Mouse (Mus musculus) frontal cortex, postnatal 14 days (tissue): ENCODE data around the gene Nckap5l.

ENCODE experiments used
- DNase-seq, 2 experiments: peaks; one replicate each; pipeline ENCODE4 v3.0.0; 2022; ENCODE audit warnings: low spot score in 2 of 2

Gene Nckap5l

DNA sequence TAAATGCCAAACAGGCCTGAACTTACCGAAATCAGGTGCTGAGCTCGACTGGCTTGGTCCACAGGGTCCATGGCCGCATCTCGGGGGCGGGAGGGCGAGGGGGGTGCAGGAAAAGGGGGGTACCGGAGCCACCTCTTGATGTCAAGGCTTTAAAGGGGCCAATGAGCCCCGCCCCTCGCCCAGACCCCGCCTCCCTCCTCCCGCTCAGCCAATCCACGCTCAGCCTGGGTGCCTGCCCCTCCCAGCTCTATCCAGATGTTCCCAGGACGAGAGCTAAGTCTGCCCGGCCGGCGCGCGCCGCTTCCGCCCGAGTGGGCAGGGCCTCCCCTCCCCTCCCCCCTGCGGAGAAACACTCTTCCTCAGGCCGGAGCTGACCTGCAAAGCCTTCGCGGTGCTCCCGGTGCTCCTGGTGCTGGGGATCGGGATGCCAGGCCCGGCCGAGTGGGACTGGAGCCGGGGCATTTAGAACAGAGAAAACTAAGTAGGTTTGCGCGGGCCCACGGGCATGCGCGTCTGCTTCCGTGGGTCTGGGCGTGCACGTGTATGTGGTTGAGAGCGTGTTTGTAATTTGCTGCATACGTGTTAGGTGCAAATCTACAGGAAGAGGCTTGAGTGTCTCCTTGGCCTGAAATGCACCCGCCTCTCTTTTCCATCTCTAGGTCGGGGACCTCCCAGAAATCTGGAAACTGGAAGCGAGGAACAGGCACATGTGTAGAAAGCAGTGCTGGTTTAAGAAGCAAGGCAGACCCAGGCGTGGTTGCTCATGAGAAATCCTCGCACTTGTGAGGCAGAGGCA is at the start of gene Nckap5l:
Gene Nckap5l, minus strand, starts transcription at position 143 of the 796 bp plus-strand sequence.
- DNase-seq = peak; percentile 76 to 87

DNA sequence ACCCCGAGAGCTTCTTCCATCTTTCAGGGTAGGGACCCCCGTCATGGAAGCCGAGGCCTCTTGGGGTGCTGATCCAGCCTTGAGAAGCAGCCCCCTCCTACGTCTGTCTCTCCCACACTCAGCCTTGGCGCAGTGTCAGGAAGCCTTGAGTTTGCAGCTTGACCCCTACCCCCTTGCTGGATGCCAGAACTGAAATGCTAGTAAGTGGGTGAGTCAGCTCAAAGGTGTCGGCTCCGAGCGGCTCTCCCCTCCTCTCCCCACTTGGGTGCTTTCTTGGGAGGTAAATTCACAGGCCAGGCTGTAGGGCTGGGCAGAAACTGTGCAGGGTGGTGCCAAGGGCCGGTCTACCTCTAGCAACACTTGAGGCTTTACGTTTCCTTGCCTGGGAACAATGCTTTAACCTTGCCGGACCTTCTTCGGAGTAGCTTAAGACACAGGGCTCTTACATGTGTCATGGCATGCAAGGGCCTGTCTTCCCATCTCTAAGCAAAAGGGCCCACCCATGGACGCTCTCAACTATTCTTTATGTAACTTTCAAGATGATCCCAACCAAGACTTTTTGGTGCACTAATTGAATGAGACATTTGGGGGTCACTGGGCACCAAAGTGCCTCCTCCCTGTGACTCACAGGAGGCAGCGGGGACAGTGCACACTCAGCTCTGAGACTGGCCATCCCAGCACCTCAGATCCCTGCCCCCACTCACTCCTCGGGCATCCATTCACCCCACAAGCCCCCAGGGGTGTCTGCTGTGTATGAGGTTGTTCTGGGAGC is 48.0 kb upstream of the Nckap5l start:
- DNase-seq = no peak

DNA sequence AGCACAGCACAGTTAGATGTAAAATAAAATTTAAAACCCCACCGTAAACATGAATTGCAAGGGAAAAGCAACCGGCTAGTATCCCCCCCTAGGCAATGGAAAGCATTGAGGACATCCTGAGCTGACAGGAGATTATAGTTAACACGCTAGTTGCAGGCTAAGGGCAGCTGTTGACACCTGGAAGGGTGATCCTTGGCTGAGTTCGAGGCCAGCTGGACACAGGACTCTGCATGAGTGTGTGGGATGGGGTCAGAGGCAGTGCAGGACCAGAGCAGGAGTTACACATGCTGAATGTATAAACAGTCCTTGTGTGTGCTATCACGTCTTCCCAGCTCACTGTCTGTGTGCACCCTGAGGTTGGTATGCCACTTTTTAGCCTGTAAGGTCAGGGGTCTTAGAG is 45.7 kb upstream of the Nckap5l start:
- DNase-seq = no peak

DNA sequence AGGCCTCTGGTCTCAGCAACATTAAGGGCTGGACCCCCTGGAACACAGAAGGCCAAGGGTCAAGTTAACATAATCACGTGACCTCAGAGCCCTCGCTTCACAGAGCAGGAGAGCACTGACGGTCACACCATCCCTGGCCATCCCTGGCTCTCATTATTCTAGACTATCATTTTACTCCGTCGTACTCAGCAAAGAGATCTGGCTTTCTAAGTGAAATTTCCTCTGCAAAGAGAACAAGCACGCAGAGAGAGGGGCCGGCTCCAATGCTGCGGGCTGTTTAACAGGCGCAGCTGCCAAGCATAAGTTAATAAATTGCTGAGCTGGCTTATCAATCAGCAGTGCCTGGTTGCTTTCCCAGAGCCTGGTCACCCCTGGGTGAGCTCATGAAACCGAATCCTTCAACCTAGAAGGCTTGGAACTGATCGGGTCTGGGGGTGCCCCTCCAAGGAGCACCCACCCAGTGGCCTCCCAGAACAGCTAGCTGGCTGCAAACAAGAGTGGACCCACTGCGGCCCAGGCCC is 44.8 kb upstream of the Nckap5l start:
- DNase-seq = no peak

DNA sequence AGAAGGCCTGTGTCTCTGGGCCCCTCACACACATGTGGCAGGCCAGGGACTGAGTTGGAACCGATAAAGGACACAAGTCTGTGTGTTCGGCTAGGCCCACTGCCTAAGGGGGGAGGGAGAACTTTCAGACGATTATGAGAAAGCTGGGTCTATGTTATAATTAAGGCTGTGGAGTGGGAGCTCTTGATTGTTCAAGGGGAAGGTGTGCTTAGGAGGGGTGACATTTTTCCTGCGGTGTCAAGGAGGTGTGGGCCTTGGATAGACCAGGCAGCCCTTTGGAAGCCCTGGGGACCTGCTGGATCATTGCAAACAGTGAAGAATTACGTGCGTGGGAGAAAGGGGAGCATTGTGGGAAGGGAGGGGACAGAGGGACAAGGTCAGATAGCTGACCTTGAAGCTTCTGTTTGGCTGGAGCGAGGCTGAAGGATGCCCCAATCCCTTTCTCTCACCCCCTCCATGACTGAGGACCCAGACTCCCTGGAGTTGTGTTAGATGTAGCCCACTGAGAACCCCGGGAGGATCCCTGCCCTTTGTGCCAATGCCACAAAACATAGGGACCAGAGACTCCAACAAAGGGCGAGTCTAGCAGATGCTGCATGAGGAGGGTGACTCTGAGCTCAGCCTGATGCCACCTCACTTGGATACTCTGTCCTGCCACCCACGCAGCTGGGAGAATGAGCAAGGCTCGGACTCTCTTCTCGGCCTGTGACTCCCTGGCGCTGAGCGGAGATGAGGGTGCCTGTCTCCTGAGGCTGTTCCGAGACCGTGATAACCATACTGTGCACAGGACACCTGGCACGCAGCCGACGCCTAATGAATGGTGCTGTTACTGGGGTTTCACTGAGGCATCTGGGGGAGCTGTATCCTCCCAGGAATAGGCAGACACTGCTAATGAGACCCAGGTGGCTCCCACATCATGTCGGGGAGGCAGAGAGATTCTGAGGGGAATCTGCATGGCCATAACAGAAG is 44.0 kb upstream of the Nckap5l start:
- DNase-seq = peak in 1 of 2 experiments; percentile 41

DNA sequence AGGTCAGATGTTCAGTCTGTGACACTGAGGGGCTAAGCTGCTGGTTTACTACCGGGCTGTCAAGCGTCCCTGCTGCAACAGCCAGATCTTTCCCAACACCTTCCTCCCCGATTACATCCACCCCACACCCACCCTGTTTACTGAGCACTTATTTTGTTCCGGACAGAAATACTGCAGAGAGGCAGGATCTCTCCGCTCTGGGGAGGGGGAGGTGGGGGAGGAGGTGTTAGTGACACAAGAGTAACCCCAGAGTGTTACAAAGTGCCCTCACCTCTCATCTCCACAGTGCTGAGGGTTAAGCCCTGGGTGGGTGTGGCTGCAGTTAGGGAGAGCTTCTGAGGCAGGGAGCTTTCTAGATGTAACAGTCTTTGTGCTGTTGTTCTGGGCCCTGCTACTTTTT is 42.8 kb upstream of the Nckap5l start:
- DNase-seq = no peak

DNA sequence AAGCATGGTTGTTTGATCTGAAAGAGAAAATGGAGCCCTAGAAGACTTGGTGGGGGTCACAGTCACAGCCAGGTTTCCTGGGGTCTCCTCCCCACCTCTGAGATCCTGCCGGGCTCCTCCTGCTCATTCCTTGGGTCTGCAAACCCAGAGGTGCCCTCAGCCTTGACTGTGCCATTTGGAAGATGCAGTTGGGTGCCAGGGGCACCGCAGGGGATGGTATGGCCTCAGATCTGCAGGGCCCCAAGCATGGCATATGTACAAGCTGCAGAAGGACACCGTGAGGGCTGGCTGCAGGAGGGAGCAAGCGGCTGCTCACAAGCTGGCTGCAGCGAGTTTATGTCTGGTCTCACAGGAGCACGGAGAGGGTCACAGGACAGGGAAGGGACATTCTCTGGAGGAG is 42.2 kb upstream of the Nckap5l start:
- no peak for DNase-seq

DNA sequence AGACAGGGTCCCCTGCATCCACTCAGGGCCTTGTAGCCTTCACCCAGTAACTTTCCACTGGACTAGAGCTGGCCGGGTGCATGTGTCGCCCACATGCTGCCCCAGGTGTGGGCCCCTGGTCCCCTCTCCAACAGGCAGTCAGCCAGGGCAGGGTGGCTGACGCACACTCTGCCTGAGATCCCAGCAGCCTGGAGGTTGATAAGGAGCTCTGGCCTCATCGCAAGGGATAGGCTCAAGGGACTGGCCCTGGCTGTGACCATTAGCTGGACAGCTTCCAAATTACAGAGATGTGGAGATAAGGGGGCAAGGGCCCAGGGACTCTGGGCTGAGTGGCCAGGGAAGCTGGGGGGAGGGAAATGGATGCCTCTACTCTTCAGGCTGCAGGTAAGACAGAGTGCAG is 41.2 kb upstream of the Nckap5l start:
- DNase-seq = no peak

DNA sequence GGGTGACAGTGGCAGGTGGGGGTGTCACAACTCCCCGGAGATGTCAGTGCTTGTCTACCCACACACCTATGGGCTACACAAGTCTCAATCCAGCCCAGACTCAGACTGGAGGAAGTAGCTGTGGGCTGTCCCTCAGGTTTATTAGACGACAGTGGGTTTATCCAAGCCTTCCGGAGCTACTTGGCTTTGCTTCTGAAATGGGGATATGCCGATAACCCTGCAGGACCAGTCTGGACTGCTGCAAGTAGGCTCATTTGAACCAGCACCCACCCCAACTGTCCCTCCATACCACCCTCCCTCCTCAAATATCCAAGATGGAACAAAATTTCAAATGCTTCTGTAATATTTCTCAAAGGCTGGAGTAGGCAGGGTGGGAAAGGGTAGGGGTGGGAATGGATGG is 40.8 kb upstream of the Nckap5l start:
- no peak for DNase-seq

DNA sequence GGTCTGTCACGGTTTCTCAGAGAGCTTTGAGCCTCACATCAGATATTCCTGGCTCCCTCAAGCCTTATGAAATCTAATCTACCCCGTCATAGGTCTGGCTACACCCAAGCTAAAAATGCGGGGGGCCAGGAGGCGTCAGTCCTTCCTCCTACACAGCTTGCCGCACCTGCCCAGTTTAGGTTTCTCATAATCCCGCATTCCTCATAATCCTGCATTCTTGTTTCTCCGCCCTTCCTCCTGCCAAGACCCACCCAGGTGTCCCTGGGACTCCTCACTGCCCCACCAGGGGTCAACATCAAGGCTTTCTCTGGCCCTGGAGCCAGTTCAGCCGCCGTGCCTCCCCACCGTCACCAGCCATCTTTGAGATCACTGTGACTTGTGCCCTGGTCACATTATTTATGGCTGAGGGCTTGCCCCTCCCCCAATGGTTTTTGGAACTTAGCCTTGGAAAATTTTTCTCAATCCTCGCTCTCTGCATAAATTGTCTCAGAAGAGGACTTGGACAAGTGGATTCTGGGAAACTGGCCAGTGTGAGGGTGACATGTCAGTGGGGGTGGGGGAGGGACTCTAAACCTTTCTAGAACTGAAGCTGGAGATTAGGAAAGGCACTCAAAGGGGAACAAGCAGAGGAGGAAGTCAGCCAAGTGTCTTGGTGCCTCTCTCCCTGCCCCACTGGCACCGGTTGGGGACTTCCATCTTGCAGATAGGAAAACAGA is 40.1 kb upstream of the Nckap5l start:
- peak; percentile 40 to 47 for DNase-seq

DNA sequence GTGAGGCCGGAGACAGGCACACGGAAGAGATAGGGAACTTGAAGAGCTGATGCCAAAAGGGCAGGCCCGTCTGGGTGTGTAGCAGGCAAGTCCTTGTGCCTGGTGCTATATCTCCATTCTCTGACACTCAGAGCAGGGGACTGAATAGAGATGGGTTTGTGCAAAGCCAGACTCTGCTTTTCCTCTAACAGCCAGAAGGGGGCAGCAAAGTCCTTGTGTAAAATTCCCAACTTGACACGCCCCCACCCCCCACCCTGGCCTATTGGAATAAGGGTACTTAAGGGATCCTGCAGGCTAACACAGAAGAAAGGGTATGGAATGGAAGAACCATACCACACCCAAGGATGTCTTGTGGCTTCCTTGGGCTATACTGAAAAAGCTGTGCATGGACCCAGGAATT is 39.5 kb upstream of the Nckap5l start:
- DNase-seq = peak in 1 of 2 experiments; percentile 45

DNA sequence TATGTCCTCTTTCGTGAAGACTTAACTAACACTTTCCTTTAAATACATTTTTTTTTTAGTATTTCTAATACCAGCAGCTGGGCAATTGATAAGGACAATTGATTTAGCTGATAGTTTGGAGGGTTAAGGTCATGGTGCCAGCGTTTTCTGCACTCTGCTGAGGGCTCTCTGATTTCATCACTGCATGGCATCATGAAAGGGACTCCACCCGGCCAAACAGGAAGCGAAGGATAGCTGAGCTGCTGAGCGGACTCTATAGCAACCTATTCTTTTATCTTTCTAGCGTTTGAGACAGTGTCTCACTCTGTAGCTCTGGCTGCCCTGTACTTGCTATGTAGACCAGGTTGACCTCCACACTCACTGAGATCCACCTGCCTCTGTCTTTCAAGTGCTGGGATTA is 27.2 kb upstream of the Nckap5l start:
- no peak for DNase-seq

DNA sequence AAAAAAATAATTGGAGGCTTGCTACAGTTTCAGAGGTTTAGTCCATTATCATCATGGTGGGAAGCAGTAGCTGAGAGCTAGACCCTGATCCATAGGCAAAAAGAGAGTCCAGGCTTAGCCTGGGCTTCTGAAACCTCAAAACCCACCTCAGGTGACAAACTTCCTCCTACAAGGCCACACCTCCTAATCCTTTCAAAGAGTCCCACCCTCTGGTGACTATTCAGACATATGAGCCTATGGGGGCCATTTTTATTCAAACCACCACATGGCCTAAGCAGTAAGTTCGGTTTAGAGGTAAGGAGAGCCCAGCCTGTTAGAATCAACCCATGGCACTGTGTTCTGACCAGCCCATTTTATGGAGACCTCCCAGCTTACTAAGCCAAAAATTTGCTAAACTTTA is 18.3 kb upstream of the Nckap5l start:
- DNase-seq = no peak

DNA sequence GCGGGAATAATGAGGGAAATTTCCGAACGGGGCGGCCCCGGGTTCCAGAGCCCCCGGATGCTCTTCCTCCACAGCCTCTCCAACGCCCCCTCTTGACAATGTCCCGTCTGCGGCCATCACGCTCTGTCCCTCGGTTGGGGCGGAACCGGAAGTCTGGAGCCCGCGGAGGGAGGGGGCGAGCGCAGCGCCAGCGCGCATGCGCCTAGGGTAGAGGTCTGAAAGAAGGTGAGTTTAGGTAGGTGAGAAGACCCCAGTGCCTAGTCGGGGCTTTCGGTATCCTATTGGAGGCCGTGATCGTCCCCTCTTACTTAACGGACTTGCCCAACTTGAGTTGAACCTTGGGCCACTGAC is 17.0 kb upstream of the Nckap5l start, which contains the start of gene Bcdin3d:
Gene Bcdin3d, minus strand, starts transcription at position 155 of the 351 bp plus-strand sequence.
- DNase-seq = peak; percentile 73 to 78

DNA sequence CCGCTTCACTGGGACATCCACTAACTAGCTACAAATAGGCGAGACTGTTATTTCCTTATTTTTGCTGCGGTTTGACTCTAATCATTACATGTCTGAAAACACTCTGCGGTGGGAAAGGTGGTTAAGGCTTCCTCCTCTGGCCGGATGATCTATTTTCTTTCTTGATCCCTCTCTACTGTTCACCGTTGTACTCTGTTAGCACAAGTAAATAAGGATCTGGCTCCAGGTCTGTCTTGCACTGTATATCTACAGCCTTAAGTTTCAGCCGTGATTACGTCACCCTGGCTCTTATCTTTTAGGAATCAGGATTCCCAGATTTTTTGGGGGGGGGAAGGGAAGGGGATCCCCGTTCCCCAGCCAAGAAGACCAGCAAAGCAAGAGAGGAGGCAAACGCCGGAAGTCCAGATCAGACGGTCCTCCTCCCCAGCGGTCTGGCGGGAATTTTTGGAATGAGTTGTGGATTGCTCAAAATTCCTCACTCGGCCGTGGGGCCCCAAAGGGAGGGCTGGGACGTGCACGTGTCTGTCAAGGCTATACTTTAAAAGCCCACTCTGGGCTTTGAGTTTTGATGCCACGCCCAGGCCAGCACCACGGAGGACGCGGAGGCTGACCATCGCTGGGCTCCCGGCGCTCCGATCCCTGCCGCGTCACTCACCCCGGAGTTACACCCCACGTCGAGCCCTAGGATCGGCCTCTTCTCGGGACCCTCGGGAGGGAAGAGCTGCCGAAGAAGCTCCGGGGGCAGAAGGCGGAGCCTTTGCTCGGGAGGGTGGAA is 16.4 kb upstream of the Nckap5l start:
- DNase-seq = no peak

DNA sequence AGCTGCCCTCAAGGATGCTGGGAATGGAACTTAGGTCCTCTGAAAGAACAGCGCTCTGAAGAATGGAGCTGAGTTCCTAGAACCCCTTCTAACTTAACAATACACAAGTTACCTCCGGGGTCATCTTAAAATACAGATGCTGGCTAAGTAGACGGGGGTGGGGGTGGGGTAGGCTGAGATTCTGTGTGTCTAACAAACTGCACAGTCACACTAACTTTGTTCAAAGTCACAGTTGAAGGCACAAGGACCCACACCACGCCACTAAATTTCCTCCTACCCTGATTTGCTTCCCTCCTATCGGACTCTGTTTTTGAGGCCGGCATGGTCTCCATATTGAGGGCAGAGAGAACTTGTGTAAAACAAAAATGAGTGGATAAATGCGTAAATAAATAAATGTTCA is 15.4 kb upstream of the Nckap5l start:
- DNase-seq = no peak

DNA sequence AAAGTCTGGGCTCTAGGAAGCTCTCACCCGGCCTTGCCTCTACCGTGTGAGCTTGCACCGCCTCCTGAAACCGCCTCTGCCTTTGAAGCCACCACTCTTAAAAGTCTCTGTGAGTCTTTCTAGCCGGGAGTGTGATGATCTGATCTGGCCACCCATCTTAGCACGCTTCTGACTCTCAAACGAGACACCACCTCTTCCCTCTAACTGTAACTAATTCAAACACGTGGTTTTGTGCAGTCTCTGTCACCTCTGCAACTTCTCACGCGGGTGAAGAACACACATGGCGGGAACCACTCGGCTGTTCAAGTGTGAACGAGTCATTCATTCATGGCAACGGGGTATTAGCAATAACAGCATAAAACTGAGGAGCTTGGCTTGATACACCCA is 14.1 kb upstream of the Nckap5l start:
- no peak for DNase-seq

DNA sequence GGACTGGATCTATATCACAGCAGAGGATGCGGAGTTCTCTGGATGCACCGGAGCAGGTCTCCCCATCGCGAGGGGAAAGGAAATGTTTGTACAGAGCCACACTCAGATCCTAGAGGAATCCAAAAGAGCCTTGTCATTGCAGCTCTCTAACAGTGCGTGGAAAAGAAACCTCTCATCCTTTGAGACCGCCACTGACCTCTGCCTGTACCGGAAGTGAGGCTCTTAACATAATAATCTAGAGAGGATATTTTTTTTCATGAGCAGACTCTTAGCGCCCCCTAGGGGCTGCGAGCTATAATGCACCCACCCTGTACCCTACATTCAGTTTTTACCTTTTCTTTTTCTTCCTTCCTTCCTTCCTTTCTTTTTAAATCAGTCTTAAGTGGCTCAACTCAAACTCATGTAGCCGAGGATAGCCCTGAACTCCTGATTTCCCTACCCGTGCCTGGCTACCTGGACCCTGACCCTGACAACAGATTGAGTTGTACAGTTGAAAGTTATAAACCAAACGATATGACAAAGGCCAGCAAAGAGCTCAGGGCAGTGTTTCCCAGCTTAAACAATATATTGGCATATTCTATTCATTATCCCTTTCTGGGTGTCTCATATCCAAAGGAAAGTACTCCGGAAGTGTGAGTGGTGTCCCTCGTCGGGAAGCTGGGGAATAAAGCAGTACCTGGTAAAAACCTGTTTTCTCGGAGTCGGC is 13.6 kb upstream of the Nckap5l start:
- DNase-seq = peak in 1 of 2 experiments; percentile 48

DNA sequence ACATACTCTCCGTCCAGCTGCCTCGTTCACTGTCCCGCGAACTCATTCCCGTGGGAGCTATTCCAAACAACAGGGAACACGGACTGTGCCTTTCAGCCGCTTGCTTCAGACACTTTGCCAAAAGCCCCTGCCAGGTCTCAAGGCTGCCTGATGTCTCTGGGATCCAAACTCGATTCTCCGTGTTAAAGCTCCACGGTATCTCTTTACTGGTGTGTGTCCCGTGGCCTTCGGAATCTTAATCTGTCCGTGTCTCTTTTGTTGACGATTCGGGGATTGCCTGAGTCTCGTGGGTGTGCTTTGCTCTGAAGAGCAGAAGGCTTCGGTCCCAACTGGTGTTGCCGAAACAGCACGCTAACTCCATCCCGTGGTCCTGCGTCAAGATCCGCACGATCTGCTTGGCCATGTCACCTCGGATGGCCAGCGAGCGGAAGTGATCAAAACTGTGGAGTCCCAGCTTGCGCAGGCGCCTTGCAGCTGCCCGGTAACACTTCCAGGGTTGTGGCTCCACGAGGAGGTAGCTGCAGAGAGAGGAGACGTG is 12.7 kb upstream of the Nckap5l start:
- no peak for DNase-seq
